Mouse (Mus musculus) embryonic fibroblast, embryonic 13.5 days (primary cell): Measurements from ENCODE around the gene Txndc17. TPM values are rescaled to one million over a fixed set of nuclear protein-coding genes. Genes with fewer than 3 reads are reported as not detected.
A peak's percentile ranks its signal among the peaks of the same experiment; 100 is the strongest.

ENCODE experiments used
- H3K27ac ChIP-seq: 2 replicates; pipeline ENCODE4 v1.5.1; 2012; ENCODE audit warnings: low read length, control low read depth, inconsistent platforms; ENCODE audit not compliant: insufficient read depth
- H3K4me1 ChIP-seq: 2 replicates; pipeline ENCODE4 v1.6.1; 2011; ENCODE audit warnings: low read length; ENCODE audit not compliant: control insufficient read depth, insufficient read depth
- H3K4me3 ChIP-seq: 2 replicates; pipeline ENCODE4 v1.5.1; 2011; ENCODE audit warnings: mild to moderate bottlenecking, control low read depth, low read length; ENCODE audit not compliant: insufficient read depth
- CTCF ChIP-seq: IDR thresholded peaks from 2 replicates; pipeline ENCODE4 v1.5.1; 2011; ENCODE audit warnings: mild to moderate bottlenecking, control low read depth, low read length, moderate library complexity, borderline replicate concordance; ENCODE audit not compliant: insufficient read depth
- POLR2A ChIP-seq: IDR thresholded peaks from 2 replicates; pipeline ENCODE4 v1.6.1; 2011; ENCODE audit warnings: low read depth, mild to moderate bottlenecking, control low read depth, low read length, moderate library complexity
- polyA plus RNA-seq: library from polyadenylated mRNA; stranded (reverse); fragments of >200 nt; gene quantifications from 2 replicates; pipeline ENCODE4 v1.2.4, GENCODE M21; 2011; ENCODE audit warnings: low read depth; ENCODE audit not compliant: missing spikeins, insufficient read length

Gene Txndc17
- polyA plus RNA-seq, 1 experiment, result 131 TPM

DNA sequence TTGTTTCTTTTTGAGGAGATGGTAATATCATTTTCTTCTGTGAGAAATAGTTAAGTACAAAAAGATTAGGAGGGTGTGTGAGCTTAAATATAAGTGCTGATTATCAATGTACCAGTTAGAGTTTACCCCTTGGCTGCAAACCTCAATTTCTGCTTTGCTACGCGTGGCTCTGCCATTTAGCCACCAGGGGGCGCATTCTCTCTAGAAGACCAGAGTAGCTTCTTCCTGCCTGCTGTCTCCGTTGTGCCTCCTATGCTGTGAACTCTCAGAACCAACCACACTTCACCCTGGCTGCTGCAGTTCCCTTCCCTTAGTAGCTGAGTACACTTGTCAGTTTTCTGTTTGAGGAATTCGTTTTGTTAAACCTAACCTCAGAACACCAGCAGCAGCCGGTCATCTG lies 13.9 kb downstream of the Txndc17 start:
- Histone ChIP-seq H3K27ac (no peak overlapping the region), H3K4me3 (no peak overlapping the region), H3K4me1 (no peaks in the 10 kb centered on the region; the same call in 1 of the 2 replicates)
- TF ChIP-seq POLR2A (no peak), CTCF (peak; percentile 74)

GRCm38 (mm10) chr11:72223414-72223813 lies 16.1 kb downstream of the Txndc17 start:
- Histone ChIP-seq H3K27ac (no peak overlapping the region), H3K4me1 (no peaks in the 10 kb centered on the region), H3K4me3 (no peak overlapping the region)
- TF ChIP-seq POLR2A (no peak), CTCF (no peak)

GRCm38 (mm10) chr11:72224865-72225264 lies 17.5 kb downstream of the Txndc17 start:
- Histone ChIP-seq H3K4me3 (no peak overlapping the region), H3K4me1 (no peaks in the 10 kb centered on the region), H3K27ac (no peak overlapping the region)
- TF ChIP-seq CTCF (peak; percentile 98), POLR2A (no peak)

DNA sequence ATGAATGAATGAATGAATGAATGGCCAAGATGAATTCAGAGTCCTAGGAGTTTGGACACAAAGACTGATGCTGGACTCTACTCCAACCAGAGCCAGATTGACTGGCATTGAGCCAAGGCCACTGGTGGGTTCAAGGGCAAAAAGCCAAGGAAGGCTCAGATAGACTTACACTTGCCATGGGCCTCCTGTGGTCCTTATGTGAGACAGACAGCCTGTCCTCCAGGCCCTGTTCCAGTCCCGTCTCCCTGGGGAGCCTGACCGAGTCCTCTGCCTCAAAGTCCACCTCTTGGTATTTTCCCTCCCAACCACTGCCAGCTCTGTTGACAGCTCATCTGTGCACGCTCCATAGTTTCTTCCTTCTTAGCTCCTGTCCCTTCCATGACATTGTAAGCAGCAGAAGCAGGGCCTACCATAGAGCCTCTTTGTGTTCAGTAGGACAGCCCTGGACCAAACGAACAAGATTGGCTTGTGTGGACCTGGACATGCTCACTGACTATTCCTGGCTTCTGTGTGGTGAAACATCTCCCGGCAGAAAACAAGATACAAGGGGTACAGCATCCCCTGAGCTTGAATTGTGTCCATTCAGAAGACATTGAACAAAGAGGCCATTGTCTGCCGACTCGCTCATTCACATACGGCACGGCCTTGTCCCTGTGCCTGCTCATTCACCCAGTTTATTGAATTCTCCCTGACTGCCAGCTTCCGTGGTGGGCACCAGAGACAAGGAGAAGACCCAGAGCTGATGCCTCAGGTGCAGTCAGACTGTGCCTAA lies 18.9 kb downstream of the Txndc17 start:
- Histone ChIP-seq H3K27ac (no peak overlapping the region), H3K4me1 (no peaks in the 10 kb centered on the region), H3K4me3 (no peak overlapping the region)
- no peak for TF ChIP-seq POLR2A
- no peak for TF ChIP-seq CTCF

GRCm38 (mm10) chr11:72226901-72227300 lies 19.6 kb downstream of the Txndc17 start:
- Histone ChIP-seq H3K4me3 (no peak overlapping the region), H3K27ac (no peak overlapping the region), H3K4me1 (no peaks in the 10 kb centered on the region)
- TF ChIP-seq POLR2A (no peak), CTCF (no peak)

DNA sequence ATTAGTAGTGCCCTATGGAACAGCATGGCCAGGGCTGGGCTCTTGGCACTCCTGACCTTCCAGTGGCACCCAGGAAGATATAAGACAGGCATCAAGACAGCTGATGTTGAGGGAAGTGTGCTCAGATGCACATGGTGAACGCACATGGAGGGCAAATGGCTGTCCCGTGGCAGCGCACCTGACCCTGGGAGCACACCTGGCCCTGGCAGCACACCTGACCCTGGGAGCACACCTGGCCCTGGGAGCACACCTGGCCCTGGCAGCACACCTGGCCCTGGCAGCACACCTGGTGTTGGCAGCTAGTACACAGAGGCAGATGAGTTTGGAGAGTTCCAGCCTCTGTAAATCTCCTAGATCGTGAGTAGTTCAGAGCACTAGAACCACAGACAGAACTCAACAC lies 21.2 kb downstream of the Txndc17 start:
- Histone ChIP-seq H3K27ac (no peak overlapping the region), H3K4me3 (no peak overlapping the region), H3K4me1 (no peaks in the 10 kb centered on the region)
- no peak for TF ChIP-seq CTCF
- no peak for TF ChIP-seq POLR2A

- H3K4me3 ChIP-seq, result no peak overlapping the region
- TF ChIP-seq CTCF, result no peak
- TF ChIP-seq POLR2A, result no peak
- H3K4me1 ChIP-seq, result no peaks in the 10 kb centered on the region
- H3K27ac ChIP-seq, result no peak overlapping the region
Observed at GRCm38 (mm10) chr11:72232068-72232467, 24.7 kb downstream of the Txndc17 start.

DNA sequence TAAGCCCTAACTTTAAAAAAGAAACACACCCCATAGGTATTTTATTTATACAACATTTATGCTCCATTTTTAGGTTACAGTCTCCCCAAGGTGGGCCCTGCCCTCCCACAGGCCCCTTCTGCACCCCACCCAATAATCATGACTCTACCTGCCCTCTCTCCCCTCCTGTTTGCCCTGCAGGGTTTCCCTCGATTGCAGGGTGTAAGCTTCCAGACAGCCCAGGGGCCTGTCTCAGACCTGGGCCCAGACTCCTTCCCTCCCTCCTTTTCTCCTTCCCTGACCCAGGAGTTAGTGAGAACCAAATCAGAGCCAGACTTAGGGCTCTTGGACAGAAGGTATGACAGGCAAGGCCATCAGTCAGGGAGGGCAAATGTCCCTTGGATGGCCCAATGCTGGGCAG lies 25.6 kb downstream of the Txndc17 start:
- H3K27ac ChIP-seq, result no peak overlapping the region
- no peak overlapping the region for H3K4me3 ChIP-seq
- no peak for TF ChIP-seq CTCF
- no peak for TF ChIP-seq POLR2A
- H3K4me1 ChIP-seq, result no peaks in the 10 kb centered on the region

DNA sequence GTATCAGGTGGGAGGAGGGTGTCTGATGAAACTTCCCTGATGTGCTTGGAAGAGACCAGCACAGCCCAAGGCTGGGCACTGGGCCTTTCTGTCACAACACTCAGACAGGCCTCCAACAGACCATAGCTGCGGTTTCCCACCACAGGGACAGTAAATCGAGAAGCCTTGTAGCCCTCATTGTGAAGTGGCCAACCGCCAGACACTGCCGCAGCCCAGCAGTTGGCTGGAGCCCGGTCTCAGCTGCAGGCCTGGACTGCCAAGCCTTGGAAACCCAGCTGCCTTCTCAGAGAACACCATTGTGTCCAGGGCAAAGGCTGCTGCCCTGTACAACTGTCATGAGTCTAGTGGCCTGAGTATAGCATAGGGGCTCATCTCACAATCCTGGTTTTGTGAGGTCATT lies 26.7 kb downstream of the Txndc17 start:
- H3K4me1 ChIP-seq, result no peaks in the 10 kb centered on the region
- no peak overlapping the region for H3K27ac ChIP-seq
- TF ChIP-seq POLR2A (no peak), CTCF (no peak)
- no peak overlapping the region for H3K4me3 ChIP-seq

- H3K4me3 ChIP-seq, result no peak overlapping the region
- H3K27ac ChIP-seq, result no peak overlapping the region
- H3K4me1 ChIP-seq, result no peaks in the 10 kb centered on the region
- TF ChIP-seq CTCF (no peak), POLR2A (no peak)
Observed at GRCm38 (mm10) chr11:72240062-72240860, 32.9 kb downstream of the Txndc17 start.
